Mouse (Mus musculus): ENCODE measurements around the gene Hagh.

- no peak for TF ChIP-seq POLR2A (IDR thresholded peaks at IDR 0.05; ENCODE audit: low read depth, low read length)
- TF ChIP-seq CTCF (conservative IDR thresholded peaks at IDR 0.05; ENCODE audit: insufficient read depth, insufficient read length, low read depth, low read length) = no peak
Measured at GRCm38 (mm10) chr17:24885356-24886133, 45.6 kb downstream of the Hagh start.

All from kidney, adult 2 months (tissue).